Mouse (Mus musculus): ENCODE measurements at regions not wholly inside any gene's neighbourhood (a gene's known extent, or its start where the extent isn't known, plus 50 kb on each side); places are given as distances from the start of the nearest gene placed in this dataset.

DNA sequence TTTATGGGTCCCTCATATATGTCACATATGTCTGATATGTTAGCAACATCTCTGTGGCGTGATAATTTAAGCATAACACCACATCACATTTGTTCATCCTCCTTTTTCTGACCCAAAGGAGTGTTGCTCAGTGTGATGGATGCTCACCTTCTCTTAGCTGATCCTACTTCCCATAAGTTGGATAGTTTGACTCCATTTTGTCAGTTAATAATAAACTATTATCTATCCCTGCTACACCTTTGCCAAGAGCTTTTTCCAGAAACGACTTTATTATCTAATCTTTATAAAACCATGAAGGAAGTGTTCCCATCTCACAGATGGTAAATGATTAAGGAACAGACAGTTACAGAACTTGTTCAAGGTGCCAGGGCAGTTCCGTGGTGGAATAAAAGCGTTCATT is 480.5 kb downstream of the Klf5 start:
- no peaks in the 10 kb centered on the region for H3K27me3 ChIP-seq (replicated peaks; ENCODE audit: control insufficient read depth, insufficient read depth, low read length)
- WGBS: 42% methylated on average over 4 of the region's 4 CpGs
- peak overlapping the region; percentile 21; the same call in 1 of the 2 replicates for H3K27ac ChIP-seq (ENCODE audit: low read depth, low read length)
- no peak for TF ChIP-seq CTCF (IDR thresholded peaks at IDR 0.05; ENCODE audit: low read depth)
- H3K4me3 ChIP-seq (ENCODE audit: low read depth, low read length): no peak overlapping the region
- H3K4me1 ChIP-seq (replicated peaks; ENCODE audit: control insufficient read depth, insufficient read depth, low read length): no peaks in the 10 kb centered on the region
- peak; percentile 44; the same call in 1 of the 2 replicates for ATAC-seq
- no peaks in the 10 kb centered on the region for H3K9me3 ChIP-seq (ENCODE audit: control insufficient read depth)
- 0 out of 2 replicates have a peak overlapping the region, but pooled peaks have one; percentile 38 for H3K4me2 ChIP-seq (replicated peaks; ENCODE audit: low read depth)
- H3K36me3 ChIP-seq (ENCODE audit: control insufficient read depth, insufficient read depth): no peaks in the 10 kb centered on the region
- no peak overlapping the region for H3K9ac ChIP-seq (ENCODE audit: low read depth, low read length)

DNA sequence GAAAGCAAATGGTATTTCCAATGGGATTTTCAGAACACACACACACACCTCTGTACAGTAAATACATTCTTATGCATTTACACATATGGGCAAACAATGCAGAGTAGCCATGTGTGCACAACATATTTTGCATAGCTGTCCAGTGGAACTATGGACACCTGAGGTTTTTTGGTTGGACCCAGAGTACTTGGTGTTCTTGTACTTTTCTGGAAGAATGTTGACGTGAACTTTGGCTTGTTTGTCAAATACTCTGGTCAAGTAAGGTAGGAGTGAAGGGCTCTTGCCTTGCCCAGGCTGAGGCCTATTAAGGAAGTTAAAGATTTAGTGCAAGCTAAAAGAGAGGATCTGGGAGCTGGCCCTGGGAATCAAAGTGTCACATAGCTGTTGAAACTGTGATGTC is 485.2 kb downstream of the Klf5 start:
- Histone ChIP-seq H3K4me2 (replicated peaks; ENCODE audit: low read depth) (no peak overlapping the region), H3K9me3 (ENCODE audit: control insufficient read depth) (no peaks in the 10 kb centered on the region), H3K36me3 (ENCODE audit: control insufficient read depth, insufficient read depth) (no peaks in the 10 kb centered on the region), H3K4me1 (replicated peaks; ENCODE audit: control insufficient read depth, insufficient read depth, low read length) (peaks cover 4% of the 10 kb centered on the region; the same call in 1 of the 2 replicates), H3K27ac (ENCODE audit: low read depth, low read length) (no peak overlapping the region), H3K4me3 (ENCODE audit: low read depth, low read length) (no peak overlapping the region), H3K9ac (ENCODE audit: low read depth, low read length) (no peak overlapping the region), H3K27me3 (replicated peaks; ENCODE audit: control insufficient read depth, insufficient read depth, low read length) (no peaks in the 10 kb centered on the region)
- no peak for TF ChIP-seq CTCF (IDR thresholded peaks at IDR 0.05; ENCODE audit: low read depth)
- 59% methylated on average over 1 of the region's 1 CpGs for WGBS
- no peak for ATAC-seq

DNA sequence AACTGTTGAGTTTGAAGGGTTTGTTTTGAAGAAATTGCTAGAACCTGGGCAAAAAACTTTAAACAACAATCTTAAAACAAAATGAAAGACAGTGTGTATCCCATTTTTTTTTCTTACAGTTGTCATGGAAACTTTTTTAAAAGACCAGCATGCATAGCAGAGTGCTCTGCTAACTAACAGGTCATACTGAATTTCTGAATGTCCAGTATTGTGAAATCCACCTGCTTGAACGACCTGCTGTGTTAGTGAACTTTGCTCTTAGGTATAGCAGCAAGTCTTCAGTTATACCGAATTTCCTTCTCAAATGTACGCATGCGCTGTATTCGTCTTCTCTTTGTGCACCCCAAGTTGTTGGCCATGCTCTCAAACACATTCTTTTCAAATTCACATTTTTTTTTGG is 486.6 kb downstream of the Klf5 start:
- Histone ChIP-seq H3K9me3 (ENCODE audit: control insufficient read depth) (no peaks in the 10 kb centered on the region), H3K4me3 (ENCODE audit: low read depth, low read length) (no peak overlapping the region), H3K36me3 (ENCODE audit: control insufficient read depth, insufficient read depth) (no peaks in the 10 kb centered on the region), H3K27me3 (replicated peaks; ENCODE audit: control insufficient read depth, insufficient read depth, low read length) (no peaks in the 10 kb centered on the region), H3K9ac (ENCODE audit: low read depth, low read length) (no peak overlapping the region), H3K4me2 (replicated peaks; ENCODE audit: low read depth) (no peak overlapping the region), H3K4me1 (replicated peaks; ENCODE audit: control insufficient read depth, insufficient read depth, low read length) (peaks cover 4% of the 10 kb centered on the region; the same call in 1 of the 2 replicates), H3K27ac (ENCODE audit: low read depth, low read length) (no peak overlapping the region)
- 57% methylated on average over 5 of the region's 5 CpGs for WGBS
- ATAC-seq: peak; percentile 72
- no peak for TF ChIP-seq CTCF (IDR thresholded peaks at IDR 0.05; ENCODE audit: low read depth)

DNA sequence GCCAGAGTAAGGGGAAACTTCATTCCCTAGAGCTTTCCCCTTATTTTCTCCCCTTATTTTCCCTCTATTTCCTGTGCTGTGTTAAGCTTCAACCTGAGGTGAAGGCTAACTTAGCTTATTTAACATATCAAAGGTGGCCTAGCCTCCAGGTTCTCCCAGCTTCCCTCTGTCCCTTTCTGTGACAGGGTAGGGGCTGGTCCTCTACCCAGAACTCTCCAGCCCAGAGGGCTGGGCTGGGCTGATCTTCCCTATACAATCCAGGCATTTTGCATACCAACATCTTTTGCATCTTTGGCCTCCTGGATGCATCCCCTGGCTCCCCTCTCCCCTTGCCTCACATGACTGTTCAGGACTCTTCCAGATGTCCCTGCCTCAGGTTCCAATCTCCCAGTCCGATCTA is 487.9 kb downstream of the Klf5 start:
- Histone ChIP-seq H3K27ac (ENCODE audit: low read depth, low read length) (no peak overlapping the region), H3K9me3 (ENCODE audit: control insufficient read depth) (no peaks in the 10 kb centered on the region), H3K4me1 (replicated peaks; ENCODE audit: control insufficient read depth, insufficient read depth, low read length) (peaks cover 4% of the 10 kb centered on the region; the same call in 1 of the 2 replicates), H3K36me3 (ENCODE audit: control insufficient read depth, insufficient read depth) (no peaks in the 10 kb centered on the region), H3K9ac (ENCODE audit: low read depth, low read length) (no peak overlapping the region), H3K4me2 (replicated peaks; ENCODE audit: low read depth) (no peak overlapping the region), H3K4me3 (ENCODE audit: low read depth, low read length) (no peak overlapping the region), H3K27me3 (replicated peaks; ENCODE audit: control insufficient read depth, insufficient read depth, low read length) (no peaks in the 10 kb centered on the region)
- TF ChIP-seq CTCF (IDR thresholded peaks at IDR 0.05; ENCODE audit: low read depth): no peak
- ATAC-seq: no peak
- 97% methylated on average over 1 of the region's 1 CpGs for WGBS

DNA sequence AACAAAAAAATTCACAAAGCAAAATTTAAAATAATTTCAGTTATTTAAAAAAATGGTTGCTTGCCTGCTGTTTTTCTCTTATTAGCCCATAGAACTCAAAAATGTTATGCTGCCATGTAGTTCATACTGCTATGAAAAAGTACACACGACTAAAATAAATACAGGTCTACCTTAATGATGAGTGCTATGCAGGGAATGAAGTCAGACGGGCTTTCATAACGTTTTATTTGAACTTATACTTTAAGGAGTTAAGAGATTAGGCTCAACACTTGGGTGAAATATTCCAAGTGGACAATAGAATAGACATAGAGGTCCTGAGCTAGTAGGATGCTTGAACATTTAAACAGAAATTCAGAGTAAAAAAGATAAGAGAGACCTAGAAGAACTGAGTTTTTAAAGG is 489.7 kb downstream of the Klf5 start:
- no peak for TF ChIP-seq CTCF (IDR thresholded peaks at IDR 0.05; ENCODE audit: low read depth)
- Histone ChIP-seq H3K27me3 (replicated peaks; ENCODE audit: control insufficient read depth, insufficient read depth, low read length) (no peaks in the 10 kb centered on the region), H3K4me1 (replicated peaks; ENCODE audit: control insufficient read depth, insufficient read depth, low read length) (peaks cover 4% of the 10 kb centered on the region; the same call in 1 of the 2 replicates), H3K4me3 (ENCODE audit: low read depth, low read length) (no peak overlapping the region), H3K9me3 (ENCODE audit: control insufficient read depth) (no peaks in the 10 kb centered on the region), H3K4me2 (replicated peaks; ENCODE audit: low read depth) (no peak overlapping the region), H3K27ac (ENCODE audit: low read depth, low read length) (no peak overlapping the region), H3K36me3 (ENCODE audit: control insufficient read depth, insufficient read depth) (no peaks in the 10 kb centered on the region), H3K9ac (ENCODE audit: low read depth, low read length) (no peak overlapping the region)
- no peak for ATAC-seq
- WGBS: 82% methylated on average over 3 of the region's 3 CpGs

DNA sequence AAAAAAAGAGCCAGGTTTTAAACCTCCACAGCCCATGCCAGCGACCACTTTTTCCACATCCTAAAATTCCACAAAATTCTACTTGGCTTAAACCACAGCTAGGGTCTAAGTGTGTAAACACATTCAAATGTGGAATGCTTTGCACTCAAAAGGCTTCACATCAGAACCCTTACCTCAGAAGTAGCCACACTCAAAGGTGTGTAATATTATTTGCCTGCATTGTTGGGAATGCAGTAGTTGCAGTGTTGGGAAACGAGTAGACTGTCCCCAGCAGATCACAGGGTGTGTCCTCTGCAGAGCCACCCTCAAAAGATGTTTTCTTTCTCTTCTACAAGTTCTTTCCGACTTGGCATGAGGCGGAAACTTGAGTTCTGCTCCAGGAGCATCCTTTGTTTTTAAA is 488.2 kb downstream of the Klf12 start:
- no peak for ATAC-seq
- H3K27ac ChIP-seq (ENCODE audit: low read depth, low read length): no peak overlapping the region
- H3K9me3 ChIP-seq (ENCODE audit: control insufficient read depth): no peaks in the 10 kb centered on the region
- H3K4me3 ChIP-seq (ENCODE audit: low read depth, low read length): no peak overlapping the region
- 73% methylated on average over 4 of the region's 4 CpGs for WGBS
- no peaks in the 10 kb centered on the region for H3K36me3 ChIP-seq (ENCODE audit: control insufficient read depth, insufficient read depth)
- TF ChIP-seq CTCF (IDR thresholded peaks at IDR 0.05; ENCODE audit: low read depth): no peak
- no peak overlapping the region for H3K4me2 ChIP-seq (replicated peaks; ENCODE audit: low read depth)
- H3K27me3 ChIP-seq (replicated peaks; ENCODE audit: control insufficient read depth, insufficient read depth, low read length): no peaks in the 10 kb centered on the region
- H3K4me1 ChIP-seq (replicated peaks; ENCODE audit: control insufficient read depth, insufficient read depth, low read length): no peaks in the 10 kb centered on the region
- no peak overlapping the region for H3K9ac ChIP-seq (ENCODE audit: low read depth, low read length)

DNA sequence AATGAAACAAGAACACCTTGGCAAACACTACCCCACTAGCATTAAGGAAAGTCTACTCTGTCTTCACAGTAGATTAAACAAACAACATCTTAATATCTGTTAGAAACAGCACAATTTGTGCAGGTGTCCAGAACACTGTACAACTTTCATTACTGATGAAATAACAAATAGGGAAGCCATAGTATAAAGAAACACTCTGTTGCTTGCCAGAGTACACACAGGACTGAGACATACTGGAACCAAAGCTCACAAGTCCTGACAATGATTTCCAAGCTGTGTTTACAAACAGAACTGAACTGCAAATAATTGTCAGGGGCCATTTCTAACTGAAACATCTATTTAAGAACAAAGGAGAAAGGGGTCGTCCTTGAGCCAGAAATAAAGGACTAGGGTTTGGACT is 478.4 kb downstream of the Klf12 start:
- 64% methylated on average over 1 of the region's 1 CpGs for WGBS
- ATAC-seq: no peak

More for the DNA sequence above, 478.4 kb downstream of the Klf12 start:
- Histone ChIP-seq H3K27ac (ENCODE audit: low read depth, low read length) (no peak overlapping the region), H3K4me2 (replicated peaks; ENCODE audit: low read depth) (no peak overlapping the region), H3K36me3 (ENCODE audit: control insufficient read depth, insufficient read depth) (no peaks in the 10 kb centered on the region), H3K4me3 (ENCODE audit: low read depth, low read length) (no peak overlapping the region), H3K27me3 (replicated peaks; ENCODE audit: control insufficient read depth, insufficient read depth, low read length) (no peaks in the 10 kb centered on the region), H3K4me1 (replicated peaks; ENCODE audit: control insufficient read depth, insufficient read depth, low read length) (no peaks in the 10 kb centered on the region), H3K9ac (ENCODE audit: low read depth, low read length) (no peak overlapping the region), H3K9me3 (ENCODE audit: control insufficient read depth) (no peaks in the 10 kb centered on the region)
- TF ChIP-seq CTCF (IDR thresholded peaks at IDR 0.05; ENCODE audit: low read depth): no peak

Data from intestine, postnatal 0 days (tissue).